Mouse (Mus musculus): Measurements from ENCODE around the gene Pip4k2c. TPM values are rescaled to one million over a fixed set of nuclear protein-coding genes. Genes with fewer than 3 reads are reported as not detected.

Pip4k2c gene
- 22.2 and 24.3 TPM in 2 replicates for polyA plus RNA-seq (2012; rRNA removed)

DNA sequence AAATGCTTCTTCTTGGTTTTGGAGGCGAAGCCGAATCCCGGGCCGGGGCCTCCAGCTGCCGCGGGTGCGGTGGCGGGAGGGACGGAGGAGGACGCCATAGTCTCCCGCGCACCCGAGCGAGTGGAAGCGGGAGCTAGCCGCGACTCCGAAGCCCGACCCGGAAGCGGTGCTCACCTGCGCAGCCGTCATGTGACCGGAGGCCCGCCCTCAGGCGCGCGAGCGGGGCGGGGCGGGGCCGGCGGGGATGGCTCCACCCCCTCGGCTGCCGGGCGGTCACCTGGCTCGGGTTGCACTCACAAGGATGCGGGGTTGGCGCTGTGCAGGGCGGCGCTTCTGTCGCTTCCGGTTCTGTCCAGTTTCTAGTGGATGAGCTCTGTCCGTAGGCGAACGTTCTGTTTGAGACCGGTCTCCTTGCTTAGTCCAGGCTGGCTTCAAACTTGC lies at the start of gene Pip4k2c:
Gene Pip4k2c, minus strand, starts transcription at position 172 of the 441 bp plus-strand sequence.
- under 1% methylated on average over 47 of the region's 47 CpGs for WGBS
- DNase-seq (ENCODE audit: low read depth in 1 of 2, low spot score in 2 of 2), result peak; percentile 75 to 91
- peak within 1 kb of the TSS; percentile 52; the same call in 1 of the 2 replicates for H3K27ac ChIP-seq (ENCODE audit: insufficient read depth, low read length)
- no peaks in the 10 kb centered on the region for H3K27me3 ChIP-seq (ENCODE audit: control insufficient read depth, insufficient read depth, low read length)
- TF ChIP-seq CTCF (IDR thresholded peaks at IDR 0.05; ENCODE audit: extremely low read depth, insufficient read depth, insufficient read length, insufficient replicate concordance) (no peak), POLR2A (IDR thresholded peaks at IDR 0.05; ENCODE audit: low read depth, low read length) (peak; percentile 46; the same call in 1 of the 2 replicates)
- peaks cover 1% of the 10 kb centered on the region; the same call in 1 of the 2 replicates for H3K36me3 ChIP-seq (ENCODE audit: control insufficient read depth, insufficient read depth, low read length)
- H3K4me3 ChIP-seq (ENCODE audit: extremely low read depth, insufficient read depth, insufficient read length), result peak within 1 kb of the TSS; percentile 78
- peaks cover 7% of the 10 kb centered on the region; the same call in 1 of the 2 replicates for H3K4me1 ChIP-seq (ENCODE audit: control insufficient read depth, insufficient read depth, insufficient read length)

DNA sequence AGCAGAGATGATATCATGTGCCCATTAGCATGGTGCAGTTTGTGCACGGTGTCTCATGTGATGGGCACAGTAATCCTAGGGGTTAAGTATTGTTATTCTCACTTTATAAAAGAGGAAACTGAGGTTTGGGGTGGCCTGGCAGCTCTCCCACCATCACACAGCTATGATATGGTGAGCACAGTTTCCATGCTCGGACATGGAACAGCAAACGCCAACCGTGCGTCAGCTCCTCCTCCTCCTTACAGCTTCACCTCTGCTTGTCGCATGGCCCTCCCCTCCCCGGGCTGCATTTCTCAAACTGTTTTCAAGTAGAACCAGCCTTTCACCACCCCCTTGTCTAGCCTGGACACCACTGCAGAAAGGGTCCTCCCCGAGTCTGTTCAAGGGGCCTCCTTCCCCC lies 47.1 kb upstream of the Pip4k2c start:
- DNase-seq (ENCODE audit: low read depth in 1 of 2, low spot score in 2 of 2), result no peak
- Histone ChIP-seq H3K36me3 (ENCODE audit: control insufficient read depth, insufficient read depth, low read length) (no peaks in the 10 kb centered on the region), H3K4me3 (ENCODE audit: extremely low read depth, insufficient read depth, insufficient read length) (no peak overlapping the region), H3K4me1 (ENCODE audit: control insufficient read depth, insufficient read depth, insufficient read length) (peaks cover 3% of the 10 kb centered on the region; the same call in 1 of the 2 replicates), H3K27me3 (ENCODE audit: control insufficient read depth, insufficient read depth, low read length) (peaks cover 4% of the 10 kb centered on the region; the same call in 1 of the 2 replicates), H3K27ac (ENCODE audit: insufficient read depth, low read length) (no peak overlapping the region)
- 17% methylated on average over 8 of the region's 8 CpGs for WGBS
- TF ChIP-seq POLR2A (IDR thresholded peaks at IDR 0.05; ENCODE audit: low read depth, low read length) (no peak), CTCF (IDR thresholded peaks at IDR 0.05; ENCODE audit: extremely low read depth, insufficient read depth, insufficient read length, insufficient replicate concordance) (no peak)

DNA sequence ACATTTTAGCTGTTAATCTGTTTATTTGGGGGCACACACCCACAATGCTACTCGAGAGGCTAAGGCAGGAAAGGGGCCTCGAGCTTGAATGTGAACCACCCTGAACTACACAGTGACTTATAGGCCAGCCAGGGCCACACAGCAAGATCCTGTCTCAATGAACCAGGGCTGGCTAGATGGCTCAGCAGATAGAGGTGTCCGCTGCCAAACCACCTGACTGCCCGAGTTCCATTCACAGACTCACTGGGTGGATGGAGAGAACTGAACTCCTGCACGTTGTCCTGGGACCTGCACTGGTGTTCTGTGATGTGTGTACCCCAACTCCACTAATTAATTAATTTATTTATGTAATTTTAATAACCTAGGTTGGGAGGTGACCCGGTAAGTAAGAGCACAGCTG lies 46.4 kb upstream of the Pip4k2c start:
- peaks cover 1% of the 10 kb centered on the region; the same call in 1 of the 2 replicates for H3K27me3 ChIP-seq (ENCODE audit: control insufficient read depth, insufficient read depth, low read length)

DNA sequence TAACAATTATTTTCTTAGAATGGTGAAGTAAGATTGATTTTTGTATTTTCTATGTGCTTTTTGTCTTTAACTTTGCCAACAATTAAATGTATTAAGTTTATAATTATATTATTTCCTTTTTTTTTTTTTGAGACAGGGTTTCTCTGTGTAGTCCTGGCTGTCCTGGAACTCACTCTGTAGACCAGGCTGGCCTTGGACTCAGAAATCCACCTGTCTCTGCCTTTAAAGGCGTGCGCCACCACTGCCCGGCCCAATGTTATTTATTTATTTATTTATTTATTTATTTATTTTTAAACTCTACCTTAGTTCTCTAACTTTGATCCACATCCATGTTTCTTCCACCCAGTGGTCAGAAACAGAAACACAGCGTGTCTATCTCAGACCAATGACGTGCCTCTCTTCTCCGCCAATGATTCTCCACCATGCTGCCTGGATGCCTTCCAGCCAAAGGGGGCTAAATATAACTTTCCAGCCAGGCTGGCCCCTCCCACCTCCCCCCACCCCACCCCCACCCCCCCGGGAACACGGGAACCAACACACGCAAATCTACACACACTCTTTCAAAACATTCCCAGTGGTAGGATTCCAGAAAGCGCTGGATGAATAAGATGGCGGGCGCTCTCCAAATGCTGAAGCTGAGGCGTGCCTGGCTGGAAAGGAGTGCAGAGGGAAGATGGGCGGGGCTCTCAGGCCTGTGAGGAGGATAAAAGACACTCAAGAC lies 44.4 kb upstream of the Pip4k2c start:
- TF ChIP-seq POLR2A (IDR thresholded peaks at IDR 0.05; ENCODE audit: low read depth, low read length) (no peak), CTCF (IDR thresholded peaks at IDR 0.05; ENCODE audit: extremely low read depth, insufficient read depth, insufficient read length, insufficient replicate concordance) (no peak)

More for the DNA sequence above, 46.4 kb upstream of the Pip4k2c start:
- DNase-seq (ENCODE audit: low read depth in 1 of 2, low spot score in 2 of 2), result no peak
- 74% methylated on average over 6 of the region's 6 CpGs for WGBS
- no peak for TF ChIP-seq CTCF (IDR thresholded peaks at IDR 0.05; ENCODE audit: extremely low read depth, insufficient read depth, insufficient read length, insufficient replicate concordance)
- TF ChIP-seq POLR2A (IDR thresholded peaks at IDR 0.05; ENCODE audit: low read depth, low read length), result no peak
- H3K4me3 ChIP-seq (ENCODE audit: extremely low read depth, insufficient read depth, insufficient read length), result no peak overlapping the region
- no peak overlapping the region for H3K27ac ChIP-seq (ENCODE audit: insufficient read depth, low read length)
- peaks cover 2% of the 10 kb centered on the region; the same call in 1 of the 2 replicates for H3K4me1 ChIP-seq (ENCODE audit: control insufficient read depth, insufficient read depth, insufficient read length)
- H3K36me3 ChIP-seq (ENCODE audit: control insufficient read depth, insufficient read depth, low read length), result no peaks in the 10 kb centered on the region

GRCm38 (mm10) chr10:127250810-127251209 lies 39.4 kb upstream of the Pip4k2c start:
- 19% methylated on average over 5 of the region's 5 CpGs for WGBS
- no peak overlapping the region for H3K4me3 ChIP-seq (ENCODE audit: extremely low read depth, insufficient read depth, insufficient read length)
- no peaks in the 10 kb centered on the region for H3K4me1 ChIP-seq (ENCODE audit: control insufficient read depth, insufficient read depth, insufficient read length)
- no peak for TF ChIP-seq CTCF (IDR thresholded peaks at IDR 0.05; ENCODE audit: extremely low read depth, insufficient read depth, insufficient read length, insufficient replicate concordance)
- no peak for TF ChIP-seq POLR2A (IDR thresholded peaks at IDR 0.05; ENCODE audit: low read depth, low read length)
- no peak overlapping the region for H3K27ac ChIP-seq (ENCODE audit: insufficient read depth, low read length)
- H3K36me3 ChIP-seq (ENCODE audit: control insufficient read depth, insufficient read depth, low read length), result no peaks in the 10 kb centered on the region
- DNase-seq (ENCODE audit: low read depth in 1 of 2, low spot score in 2 of 2), result no peak
- H3K27me3 ChIP-seq (ENCODE audit: control insufficient read depth, insufficient read depth, low read length), result no peaks in the 10 kb centered on the region

More for the DNA sequence above, 44.4 kb upstream of the Pip4k2c start:
- WGBS, result 51% methylated on average over 14 of the region's 14 CpGs
- Histone ChIP-seq H3K27me3 (ENCODE audit: control insufficient read depth, insufficient read depth, low read length) (no peaks in the 10 kb centered on the region), H3K36me3 (ENCODE audit: control insufficient read depth, insufficient read depth, low read length) (no peaks in the 10 kb centered on the region), H3K27ac (ENCODE audit: insufficient read depth, low read length) (no peak overlapping the region), H3K4me1 (ENCODE audit: control insufficient read depth, insufficient read depth, insufficient read length) (no peaks in the 10 kb centered on the region), H3K4me3 (ENCODE audit: extremely low read depth, insufficient read depth, insufficient read length) (no peak overlapping the region)
- DNase-seq (ENCODE audit: low read depth in 1 of 2, low spot score in 2 of 2), result no peak

DNA sequence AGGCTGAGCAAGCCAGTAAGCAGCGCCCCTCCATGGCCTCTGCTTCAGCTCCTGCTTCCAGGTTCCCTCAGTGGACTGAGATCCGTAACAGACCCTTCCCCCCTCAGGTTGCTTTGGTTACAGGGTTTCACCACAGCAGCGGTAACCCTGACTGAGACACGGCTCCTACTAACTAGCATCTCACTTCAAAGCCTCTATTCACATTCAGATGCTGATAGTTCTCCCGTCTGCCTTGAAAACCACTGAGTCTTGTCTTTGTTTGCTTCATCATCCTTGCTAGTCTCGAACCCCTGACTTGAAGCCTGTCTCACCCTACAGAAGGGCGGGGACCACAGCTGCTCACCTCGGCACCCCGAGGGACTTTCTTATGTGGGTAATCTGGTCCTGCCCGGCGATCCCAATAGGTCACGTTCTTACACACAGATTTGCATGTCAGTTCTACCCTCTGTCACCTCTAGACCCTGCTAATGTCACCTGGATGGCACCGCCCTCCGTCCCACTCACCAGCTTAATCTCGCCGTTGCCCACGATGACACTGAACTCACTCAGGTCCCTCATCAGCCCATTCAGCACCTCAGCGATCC lies 26.9 kb upstream of the Pip4k2c start:
- 64% methylated on average over 18 of the region's 18 CpGs for WGBS
- H3K4me3 ChIP-seq (ENCODE audit: extremely low read depth, insufficient read depth, insufficient read length), result no peak overlapping the region
- TF ChIP-seq POLR2A (IDR thresholded peaks at IDR 0.05; ENCODE audit: low read depth, low read length) (no peak), CTCF (IDR thresholded peaks at IDR 0.05; ENCODE audit: extremely low read depth, insufficient read depth, insufficient read length, insufficient replicate concordance) (no peak)
- no peaks in the 10 kb centered on the region for H3K4me1 ChIP-seq (ENCODE audit: control insufficient read depth, insufficient read depth, insufficient read length)
- DNase-seq (ENCODE audit: low read depth in 1 of 2, low spot score in 2 of 2), result no peak
- H3K27ac ChIP-seq (ENCODE audit: insufficient read depth, low read length), result no peak overlapping the region
- 0 out of 2 replicates have a peak, but pooled peaks cover 2% of the 10 kb centered on the region for H3K27me3 ChIP-seq (ENCODE audit: control insufficient read depth, insufficient read depth, low read length)
- H3K36me3 ChIP-seq (ENCODE audit: control insufficient read depth, insufficient read depth, low read length), result no peaks in the 10 kb centered on the region
